ENCODE assay signal across 8 mouse cellular contexts in the genomic region with DNA sequence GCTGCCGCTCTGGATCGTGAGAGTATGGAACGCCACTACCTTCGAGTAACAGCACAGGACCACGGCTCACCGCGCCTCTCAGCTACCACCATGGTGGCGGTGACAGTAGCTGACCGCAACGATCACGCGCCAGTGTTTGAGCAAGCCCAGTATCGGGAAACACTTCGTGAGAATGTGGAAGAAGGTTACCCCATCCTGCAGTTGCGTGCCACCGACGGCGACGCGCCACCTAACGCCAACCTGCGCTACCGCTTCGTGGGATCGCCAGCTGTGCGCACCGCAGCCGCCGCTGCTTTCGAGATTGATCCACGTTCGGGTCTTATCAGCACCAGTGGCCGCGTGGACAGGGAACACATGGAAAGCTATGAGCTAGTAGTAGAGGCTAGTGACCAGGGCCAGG. TPM values are rescaled to one million over a fixed set of nuclear protein-coding genes. Genes with fewer than 3 reads are reported as not detected.
DNase-seq lines count a peak whose midpoint lies in the region; ATAC-seq and TF ChIP-seq lines count a peak whose summit lies in the region.

No protein-coding gene starts in this region.

- peaks cover 93% of the 10 kb centered on the region for H3K27me3 ChIP-seq in limb, embryonic 14.5 days (ENCODE audit: control insufficient read depth, insufficient read depth, low read length)
- H3K27me3 ChIP-seq in neural tube, embryonic 15.5 days (replicated peaks), result peaks cover 22% of the 10 kb centered on the region

- H3K4me2 ChIP-seq in limb, embryonic 14.5 days (replicated peaks; ENCODE audit: low read depth, low read length, severe bottlenecking), result peak overlapping the region; percentile 75
- H3K4me2 ChIP-seq in neural tube, embryonic 15.5 days, result peak overlapping the region; percentile 92

- no peaks in the 10 kb centered on the region for H3K4me1 ChIP-seq in embryonic fibroblast, embryonic 13.5 days (ENCODE audit: control insufficient read depth, insufficient read depth, low read length)
- peaks cover 12% of the 10 kb centered on the region for H3K4me1 ChIP-seq in limb, embryonic 14.5 days (ENCODE audit: control insufficient read depth, insufficient read depth, low read length)
- peaks cover 71% of the 10 kb centered on the region for H3K4me1 ChIP-seq in neural tube, embryonic 15.5 days

- no peaks in the 10 kb centered on the region for H3K9me3 ChIP-seq in limb, embryonic 14.5 days (ENCODE audit: control insufficient read depth, low read length)
- H3K9me3 ChIP-seq in neural tube, embryonic 15.5 days (replicated peaks), result no peaks in the 10 kb centered on the region

- 11% methylated on average over 34 of the region's 34 CpGs for WGBS in limb, embryonic 14.5 days
- WGBS in neural tube, embryonic 15.5 days, result 14% methylated on average over 34 of the region's 34 CpGs

- no peak for TF ChIP-seq POLR2A in embryonic fibroblast, embryonic 13.5 days (IDR thresholded peaks at IDR 0.05; ENCODE audit: low read depth, low read length)
- TF ChIP-seq POLR2A in limb, embryonic 14.5 days (IDR thresholded peaks at IDR 0.05; ENCODE audit: borderline replicate concordance, extremely low read depth, insufficient read depth, insufficient read length), result no peak

- H3K4me3 ChIP-seq in left cerebral cortex, adult 2 months, result peak overlapping the region; percentile 62
- H3K4me3 ChIP-seq in embryonic fibroblast, embryonic 13.5 days (ENCODE audit: insufficient read depth, low read length), result peak overlapping the region; percentile 25; the same call in 1 of the 2 replicates
- H3K4me3 ChIP-seq in limb, embryonic 14.5 days (replicated peaks; ENCODE audit: low read length), result peak overlapping the region; percentile 40
- peak overlapping the region; percentile 61 for H3K4me3 ChIP-seq in neural tube, embryonic 15.5 days (replicated peaks)

- TF ChIP-seq CTCF in left cerebral cortex, adult 2 months (IDR thresholded peaks at IDR 0.05), result no peak; the same call in 1 of the 2 replicates
- peak; percentile 23; the same call in 1 of the 2 replicates for TF ChIP-seq CTCF in embryonic fibroblast, embryonic 13.5 days (IDR thresholded peaks at IDR 0.05; ENCODE audit: borderline replicate concordance, insufficient read depth, low read length)

- intact Hi-C loops in left cerebral cortex, adult 2 months (cut with DNase I), result no loop called here

- no peak overlapping the region for H3K27ac ChIP-seq in left cerebral cortex, adult 2 months
- no peak overlapping the region for H3K27ac ChIP-seq in embryonic fibroblast, embryonic 13.5 days (ENCODE audit: insufficient read depth, low read length)
- H3K27ac ChIP-seq in limb, embryonic 14.5 days (replicated peaks; ENCODE audit: low read depth, low read length), result no peak overlapping the region
- peak overlapping the region; percentile 89 for H3K27ac ChIP-seq in neural tube, embryonic 15.5 days (replicated peaks)

- H3K9ac ChIP-seq in limb, embryonic 14.5 days (ENCODE audit: low read depth, low read length, severe bottlenecking), result no peak overlapping the region
- H3K9ac ChIP-seq in neural tube, embryonic 15.5 days (replicated peaks), result peak overlapping the region; percentile 81

- no peak for ATAC-seq in limb, embryonic 14.5 days (ENCODE audit: low FRiP score, low read depth)
- ATAC-seq in neural tube, embryonic 15.5 days (ENCODE audit: low FRiP score), result no peak
- no peak for ATAC-seq in erythroid progenitor cell, adult 5-6 weeks (replicated peaks; ENCODE audit: low FRiP score, poor library complexity, severe bottlenecking)

- H3K36me3 ChIP-seq in limb, embryonic 14.5 days (ENCODE audit: control insufficient read depth, insufficient read depth, low read length), result no peaks in the 10 kb centered on the region
- H3K36me3 ChIP-seq in neural tube, embryonic 15.5 days, result peaks cover 33% of the 10 kb centered on the region

- DNase-seq in left cerebral cortex, adult 2 months (ENCODE audit: extremely low spot score in 1 of 2, low spot score in 2 of 2), result no peak
- no peak for DNase-seq in left cerebral cortex, adult 8-10 months (ENCODE audit: low spot score in 2 of 2)
- DNase-seq in limb, embryonic 14.5 days (ENCODE audit: low spot score), result no peak
- no peak for DNase-seq in layer of hippocampus, postnatal 14 days (ENCODE audit: low spot score in 2 of 2)
- DNase-seq in right cerebral cortex, postnatal 10 days (ENCODE audit: low spot score in 2 of 2), result no peak

RNA-seq across cellular contexts. Expression of gene Celsr3, which starts 1.3 kb away (rescaled TPM):
- 10 to 100 TPM; 65.1 to 75.0 TPM for total RNA-seq in left cerebral cortex, adult 2 months (2021)
- 10 to 100 TPM; 45.0 to 60.8 (median 50.5) TPM for total RNA-seq in left cerebral cortex, adult 8-10 months (2022)
- 0.23 and 0.42 TPM in 2 replicates for polyA plus RNA-seq in embryonic fibroblast, embryonic 13.5 days (2011; ENCODE audit: insufficient read length, low read depth, missing spikeins)
- polyA plus RNA-seq in limb, embryonic 14.5 days (2012; rRNA removed), result 0.36 and 0.37 TPM in 2 replicates
- polyA plus RNA-seq in limb, embryonic 14.5 days (2014; fragmentation: Nextera tagmentation; extraction: Ambion mirVana), result 0.07 and 0.12 TPM in 2 replicates
- 8.2 and 10.8 TPM in 2 replicates for polyA plus RNA-seq in neural tube, embryonic 15.5 days (2015; fragmentation: Nextera tagmentation; extraction: Ambion mirVana)
- 10 to 100 TPM; 54.2 to 57.1 TPM for total RNA-seq in layer of hippocampus, postnatal 14 days (2021)
- 2.9 and 4.3 TPM in 2 replicates for total RNA-seq in erythroid progenitor cell, adult 5-6 weeks (2015; ENCODE audit: low replicate concordance)
- total RNA-seq in erythroid progenitor cell, adult 5-6 weeks (2017; ENCODE audit: low replicate concordance), result 0.51 and 0.61 TPM in 2 replicates

RNA-seq across cellular contexts. Expression of gene Nckipsd, which starts 19.3 kb away (rescaled TPM):
- 10 to 100 TPM; 64.7 to 68.0 TPM for total RNA-seq in left cerebral cortex, adult 2 months (2021)
- 10 to 100 TPM; 56.8 to 65.8 (median 59.9) TPM for total RNA-seq in left cerebral cortex, adult 8-10 months (2022)
- 7.6 and 8.7 TPM in 2 replicates for polyA plus RNA-seq in embryonic fibroblast, embryonic 13.5 days (2011; ENCODE audit: insufficient read length, low read depth, missing spikeins)
- polyA plus RNA-seq in limb, embryonic 14.5 days (2012; rRNA removed), result 24.0 and 30.1 TPM in 2 replicates
- polyA plus RNA-seq in limb, embryonic 14.5 days (2014; fragmentation: Nextera tagmentation; extraction: Ambion mirVana), result 14.0 and 17.2 TPM in 2 replicates
- polyA plus RNA-seq in neural tube, embryonic 15.5 days (2015; fragmentation: Nextera tagmentation; extraction: Ambion mirVana), result 33.3 and 40.0 TPM in 2 replicates
- total RNA-seq in layer of hippocampus, postnatal 14 days (2021), result 10 to 100 TPM; 47.2 to 52.3 TPM
- total RNA-seq in erythroid progenitor cell, adult 5-6 weeks (2015; ENCODE audit: low replicate concordance), result 2.9 and 6.1 TPM in 2 replicates
- total RNA-seq in erythroid progenitor cell, adult 5-6 weeks (2017; ENCODE audit: low replicate concordance), result 9.8 and 20.6 TPM in 2 replicates

RNA-seq across cellular contexts. Expression of gene Slc26a6, which starts 25.6 kb away (rescaled TPM):
- 10 to 100 TPM; 17.1 to 17.8 TPM for total RNA-seq in left cerebral cortex, adult 2 months (2021)
- total RNA-seq in left cerebral cortex, adult 8-10 months (2022), result 10 to 100 TPM; 10.9 to 21.0 (median 16.6) TPM
- 9.7 and 10.1 TPM in 2 replicates for polyA plus RNA-seq in embryonic fibroblast, embryonic 13.5 days (2011; ENCODE audit: insufficient read length, low read depth, missing spikeins)
- polyA plus RNA-seq in limb, embryonic 14.5 days (2012; rRNA removed), result 28.8 and 35.8 TPM in 2 replicates
- polyA plus RNA-seq in limb, embryonic 14.5 days (2014; fragmentation: Nextera tagmentation; extraction: Ambion mirVana), result 14.5 and 21.5 TPM in 2 replicates
- 16.8 and 18.6 TPM in 2 replicates for polyA plus RNA-seq in neural tube, embryonic 15.5 days (2015; fragmentation: Nextera tagmentation; extraction: Ambion mirVana)
- total RNA-seq in layer of hippocampus, postnatal 14 days (2021), result 10 to 100 TPM; 31.5 to 33.6 TPM
- not detected in 2 replicates for total RNA-seq in erythroid progenitor cell, adult 5-6 weeks (2015; ENCODE audit: low replicate concordance)
- total RNA-seq in erythroid progenitor cell, adult 5-6 weeks (2017; ENCODE audit: low replicate concordance), result not detected in 2 replicates

RNA-seq across cellular contexts. Expression of gene Ip6k2, which starts 43.9 kb away (rescaled TPM):
- 100 to 1,000 TPM; 143 to 164 TPM for total RNA-seq in left cerebral cortex, adult 2 months (2021)
- total RNA-seq in left cerebral cortex, adult 8-10 months (2022), result 100 to 1,000 TPM; 137 to 158 (median 157) TPM
- polyA plus RNA-seq in embryonic fibroblast, embryonic 13.5 days (2011; ENCODE audit: insufficient read length, low read depth, missing spikeins), result 83.0 and 93.8 TPM in 2 replicates
- 265 and 285 TPM in 2 replicates for polyA plus RNA-seq in limb, embryonic 14.5 days (2012; rRNA removed)
- polyA plus RNA-seq in limb, embryonic 14.5 days (2014; fragmentation: Nextera tagmentation; extraction: Ambion mirVana), result 119 and 126 TPM in 2 replicates
- 187 and 210 TPM in 2 replicates for polyA plus RNA-seq in neural tube, embryonic 15.5 days (2015; fragmentation: Nextera tagmentation; extraction: Ambion mirVana)
- 100 to 1,000 TPM; 201 to 212 TPM for total RNA-seq in layer of hippocampus, postnatal 14 days (2021)
- 16.2 and 32.7 TPM in 2 replicates for total RNA-seq in erythroid progenitor cell, adult 5-6 weeks (2015; ENCODE audit: low replicate concordance)
- total RNA-seq in erythroid progenitor cell, adult 5-6 weeks (2017; ENCODE audit: low replicate concordance), result 32.5 and 80.9 TPM in 2 replicates

Comparison
In these comparisons a context has a peak if more than half of its experiments do, and no peak if none do; other contexts are left out.
1. RNA of gene Celsr3, which starts 1.3 kb away (total RNA-seq): 65.1 to 75.0 TPM in left cerebral cortex, adult 2 months, 54.2 to 57.1 TPM in layer of hippocampus, postnatal 14 days and 45.0 to 60.8 TPM in left cerebral cortex, adult 8-10 months; 0.51 to 4.3 TPM in erythroid progenitor cell, adult 5-6 weeks; every median in the first group is over 4 times any median in the second.
2. RNA of gene Slc26a6, which starts 25.6 kb away (total RNA-seq): 31.5 to 33.6 TPM in layer of hippocampus, postnatal 14 days, 10.9 to 21.0 TPM in left cerebral cortex, adult 8-10 months and 17.1 to 17.8 TPM in left cerebral cortex, adult 2 months; not detected in erythroid progenitor cell, adult 5-6 weeks; every median in the first group is over 10 times any median in the second.
3. Peak in every context shown above with its lines, with median percentiles within 50 percentile points of each other: H3K4me3 ChIP-seq.